Mouse (Mus musculus) activated CD4-positive, CD25-positive, alpha-beta regulatory T cell, adult 9 weeks (primary cell): ENCODE data around the gene Olfr279. TPM values are rescaled to one million over a fixed set of nuclear protein-coding genes. Genes with fewer than 3 reads are reported as not detected.

Experiments
- polyA plus RNA-seq: library from polyadenylated mRNA; unstranded; fragments of 100-300 nt; shearing (Covaris generic); gene quantifications from one replicate; pipeline ENCODE4 v1.2.1, GENCODE M21; 2017

Olfr279 gene
- polyA plus RNA-seq, result 0.06 TPM

GRCm38 (mm10) chr15:98492102-98492501 lies at the start of gene Olfr279:
TSS of gene Olfr279 (plus strand) at chr15:98492402.

GRCm38 (mm10) chr15:98452288-98452687 lies 39.9 kb upstream of the Olfr279 start, which contains the start of gene Olfr281:
TSS of gene Olfr281 (plus strand) at chr15:98452588.

GRCm38 (mm10) chr15:98469596-98469995 lies 22.6 kb upstream of the Olfr279 start, which contains the start of gene OR5BS1P:
TSS of gene OR5BS1P (plus strand) at chr15:98469896.

GRCm38 (mm10) chr15:98482701-98483100 lies 9.5 kb upstream of the Olfr279 start, which contains the start of gene Lalba:
TSS of gene Lalba (minus strand) at chr15:98482721.

DNA sequence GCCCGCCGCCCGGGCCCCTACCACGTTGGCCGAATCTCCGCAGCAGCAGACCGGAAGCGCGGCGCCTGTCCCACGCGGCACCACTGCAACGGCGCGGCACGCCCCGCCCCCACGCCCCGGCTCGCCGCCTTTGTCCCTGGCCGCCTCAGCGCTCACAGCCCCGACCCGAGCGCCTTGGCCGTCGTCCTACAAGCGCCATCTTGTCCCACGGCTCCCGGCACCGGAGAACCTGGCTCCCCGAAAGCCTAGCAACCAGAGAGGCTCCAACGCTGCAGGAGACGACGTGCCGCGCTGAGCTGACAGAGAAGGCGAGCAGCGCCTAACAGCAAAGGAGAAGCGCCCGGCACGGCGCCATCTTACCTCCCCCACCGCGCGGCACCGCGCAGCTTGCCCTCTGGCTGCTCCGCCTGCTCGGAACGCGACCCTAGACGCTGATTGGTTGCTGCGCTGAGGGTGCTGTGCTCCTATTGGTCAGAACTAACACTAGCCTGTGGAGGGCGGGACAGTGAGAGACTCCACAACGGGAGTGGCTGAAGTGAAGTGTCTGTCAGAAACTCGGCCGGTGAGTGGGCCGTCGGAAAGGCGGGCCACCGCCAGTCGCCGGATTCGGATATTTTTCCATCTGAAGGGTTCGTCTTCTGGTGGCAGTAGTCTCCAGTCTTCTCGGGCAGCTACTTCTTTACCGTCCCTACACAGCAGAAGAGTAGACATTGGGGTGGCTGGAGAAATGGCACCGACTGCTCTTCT lies 41.9 kb downstream of the Olfr279 start, which contains the start of gene Kansl2:
Gene Kansl2, minus strand, starts transcription at position 384 of the 747 bp plus-strand sequence.

Other genes starting within 250 kb of the Olfr279 start
- not detected for gene H1fnt, start 235.1 kb upstream of the Olfr279 start, polyA plus RNA-seq
- not detected for gene Zfp641, start 196.2 kb upstream of the Olfr279 start, polyA plus RNA-seq
- gene Olfr285, start 175.0 kb upstream of the Olfr279 start, polyA plus RNA-seq, result not detected
- not detected for gene Olfr284, start 151.4 kb upstream of the Olfr279 start, polyA plus RNA-seq
- not detected for gene Olfr283, start 111.5 kb upstream of the Olfr279 start, polyA plus RNA-seq
- gene Olfr282, start 61.2 kb upstream of the Olfr279 start, polyA plus RNA-seq, result not detected
- gene Olfr281, start 39.8 kb upstream of the Olfr279 start, polyA plus RNA-seq, result not detected
- not detected for gene OR5BS1P, start 22.5 kb upstream of the Olfr279 start, polyA plus RNA-seq
- gene Lalba, start 9.7 kb upstream of the Olfr279 start, polyA plus RNA-seq, result not detected
- 38.3 TPM for gene Kansl2, start 41.9 kb downstream of the Olfr279 start, polyA plus RNA-seq
- gene Ccnt1, start 78.5 kb downstream of the Olfr279 start, polyA plus RNA-seq, result 80.8 TPM
- not detected for gene 4930415O20Rik, start 78.6 kb downstream of the Olfr279 start, polyA plus RNA-seq
- 2.6 TPM for gene Adcy6, start 117.7 kb downstream of the Olfr279 start, polyA plus RNA-seq
- gene Cacnb3, start 138.4 kb downstream of the Olfr279 start, polyA plus RNA-seq, result 0.22 TPM
- gene Ddx23, start 170.5 kb downstream of the Olfr279 start, polyA plus RNA-seq, result 31.8 TPM
- gene Rnd1, start 185.1 kb downstream of the Olfr279 start, polyA plus RNA-seq, result 0.70 TPM
- not detected for gene Ccdc65, start 215.8 kb downstream of the Olfr279 start, polyA plus RNA-seq
- gene Fkbp11, start 235.8 kb downstream of the Olfr279 start, polyA plus RNA-seq, result 0.46 TPM